Mouse (Mus musculus): ENCODE measurements at regions not wholly inside any gene's neighbourhood (a gene's known extent, or its start where the extent isn't known, plus 50 kb on each side); places are given as distances from the start of the nearest gene placed in this dataset.

- TF ChIP-seq CTCF (IDR thresholded peaks at IDR 0.05; ENCODE audit: insufficient read depth, low read length) (no peak), POLR2A (IDR thresholded peaks at IDR 0.05; ENCODE audit: borderline replicate concordance, extremely low read depth, low read depth, low read length) (no peak)
Observed at GRCm38 (mm10) chr14:120601510-120601909, 123.3 kb downstream of the Rap2a start.
